Mouse (Mus musculus) frontal cortex, postnatal 36 days (tissue): ENCODE results near the gene Mrps5.

Experiments used
- DNase-seq, 2 experiments: peaks; one replicate each; pipeline ENCODE4 v3.0.0; 2022; ENCODE audit warnings: low spot score in 2 of 2

Mrps5 gene

GRCm38 (mm10) chr2:127619311-127619710, 32.3 kb downstream of the Mrps5 start:
- no peak for DNase-seq

GRCm38 (mm10) chr2:127622065-127622464, 35.0 kb downstream of the Mrps5 start:
- DNase-seq, result no peak

DNA sequence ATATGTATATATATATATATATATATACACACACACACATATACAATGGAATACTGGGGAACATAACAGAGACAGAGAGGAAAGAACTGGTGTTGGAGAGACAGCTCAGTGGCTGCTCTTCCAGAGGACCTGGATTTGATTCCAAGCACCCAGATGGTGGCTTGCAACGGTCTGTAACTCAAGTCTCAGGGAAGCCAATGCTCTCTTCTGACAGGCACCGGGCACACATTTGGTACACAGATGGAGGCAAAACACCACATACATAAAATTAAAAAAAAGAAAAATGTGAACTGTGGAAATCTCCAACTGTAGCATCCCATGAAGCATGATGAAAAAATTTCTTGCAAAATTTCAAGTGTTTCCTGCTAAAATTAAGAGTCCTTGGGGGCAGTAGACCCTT, 37.8 kb downstream of the Mrps5 start:
- no peak for DNase-seq

DNA sequence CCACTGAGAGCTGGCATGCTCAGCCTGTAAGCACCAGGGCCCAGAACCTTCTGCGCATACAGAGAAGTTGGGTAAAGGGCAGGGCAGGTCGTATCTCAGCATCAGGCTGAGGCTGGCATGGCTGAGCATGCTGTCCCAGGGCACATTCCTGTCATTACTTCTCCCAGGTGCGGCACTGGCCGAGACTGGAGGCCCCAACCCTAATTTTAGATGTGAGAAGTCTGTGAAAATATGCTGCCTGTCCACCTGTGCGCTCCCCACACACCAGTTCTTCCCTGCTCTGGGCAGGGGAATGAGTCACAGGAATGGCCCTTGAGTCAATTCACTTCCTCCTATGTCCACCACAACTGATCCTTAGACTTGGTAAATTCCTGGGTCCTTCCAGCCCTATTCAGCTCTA, 38.6 kb downstream of the Mrps5 start:
- no peak for DNase-seq

- DNase-seq, result peak; percentile 4 to 12
Observed at GRCm38 (mm10) chr2:127627354-127627753, 40.3 kb downstream of the Mrps5 start.

DNA sequence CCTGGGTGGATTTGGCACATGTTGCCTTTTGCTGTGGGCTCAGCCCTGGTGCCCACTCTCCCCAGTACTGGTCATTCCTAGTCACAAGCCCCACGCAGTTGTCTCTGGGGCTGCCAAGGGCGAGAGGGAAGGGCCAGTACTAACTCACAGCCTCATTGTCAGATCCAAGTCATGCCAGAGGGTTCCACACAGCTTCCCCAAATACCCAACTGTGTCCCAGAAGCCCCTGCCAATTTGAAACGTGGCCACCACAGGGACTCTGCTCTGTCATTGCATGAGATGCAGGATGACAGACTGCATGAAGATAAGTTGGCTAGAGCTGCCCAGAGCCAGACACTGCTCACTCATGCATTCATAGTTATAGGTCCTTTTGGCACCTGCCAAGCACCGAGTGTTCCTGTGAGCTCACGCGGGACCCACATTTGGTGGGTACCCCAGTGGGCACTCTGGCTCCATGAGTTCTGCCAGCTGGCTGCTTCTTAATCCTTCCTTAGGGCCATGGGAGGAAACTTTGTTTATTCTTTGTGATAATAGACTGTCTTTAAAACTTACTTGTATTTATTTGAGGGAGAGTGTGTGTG, 41.1 kb downstream of the Mrps5 start:
- DNase-seq, result no peak

- no peak for DNase-seq
Observed at GRCm38 (mm10) chr2:127632601-127633000, 45.6 kb downstream of the Mrps5 start.

GRCm38 (mm10) chr2:127635581-127635980, 48.6 kb downstream of the Mrps5 start:
- DNase-seq, result no peak

DNA sequence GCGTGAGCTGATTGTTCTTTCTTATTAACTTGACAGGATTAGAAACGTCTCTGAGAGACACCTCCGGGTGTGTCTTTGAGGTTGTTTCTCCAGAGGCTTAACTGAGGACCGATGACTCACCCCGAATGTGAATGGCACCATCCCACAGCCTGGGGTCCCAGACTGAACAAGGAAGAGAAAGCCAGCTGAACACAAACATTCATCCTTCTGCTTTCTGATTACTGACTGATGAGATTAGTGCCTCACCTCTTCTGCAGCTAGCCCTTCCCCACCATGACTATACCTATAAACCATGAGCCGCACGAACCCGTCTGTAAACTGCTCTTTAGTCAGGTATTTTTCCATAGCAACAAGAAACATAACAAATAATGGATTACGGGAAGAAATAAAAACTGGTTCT, 52.0 kb downstream of the Mrps5 start:
- DNase-seq, result no peak

DNA sequence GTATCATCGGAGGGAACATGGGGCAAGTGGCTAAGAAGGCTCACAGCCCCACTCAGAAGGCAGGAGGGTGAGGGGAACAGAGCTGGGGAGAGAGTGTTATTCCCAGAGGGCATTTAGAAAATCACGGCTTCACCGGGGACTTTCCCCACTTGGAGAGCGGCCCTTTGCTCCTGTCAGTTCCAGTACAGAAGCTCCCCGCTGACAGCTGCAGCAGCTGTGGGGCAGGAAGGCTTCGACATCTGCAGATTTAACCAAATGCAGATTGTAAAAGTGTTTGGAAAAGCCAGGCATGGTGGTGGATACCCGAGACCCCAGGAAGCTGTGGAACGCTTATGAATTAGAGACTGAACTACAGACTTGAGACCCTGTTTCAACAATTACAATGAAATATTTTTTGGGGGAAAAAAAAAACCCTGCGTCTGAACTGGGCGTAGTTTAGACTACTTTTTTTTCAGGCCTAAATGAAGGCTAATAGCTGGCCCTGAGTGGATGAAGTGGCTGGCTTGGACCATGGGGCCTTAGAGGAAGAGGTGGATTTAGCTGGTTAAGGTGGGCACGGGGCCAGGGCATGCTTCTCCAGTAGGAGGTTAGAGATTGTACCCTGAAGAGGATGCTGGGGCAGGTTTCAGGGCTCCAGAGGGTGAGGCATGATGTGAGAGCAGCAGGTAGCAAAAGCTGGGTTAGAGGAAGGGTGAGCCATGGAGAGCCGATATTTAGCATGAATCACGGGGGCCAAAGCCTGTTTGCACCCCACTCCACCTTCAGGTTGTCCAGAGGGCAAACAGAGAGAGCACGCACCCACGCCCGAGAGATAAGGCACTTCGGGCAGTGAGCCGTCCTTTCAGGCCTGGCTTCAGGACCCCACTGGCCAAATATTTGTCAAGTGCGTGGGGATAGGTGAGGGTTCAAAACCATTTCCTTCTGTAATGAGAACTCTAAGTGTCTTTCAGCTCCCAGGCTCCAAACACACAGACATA, 57.0 kb downstream of the Mrps5 start:
- no peak for DNase-seq

- no peak for DNase-seq
Observed at GRCm38 (mm10) chr2:127646875-127647274, 59.9 kb downstream of the Mrps5 start.

- no peak for DNase-seq
Observed at GRCm38 (mm10) chr2:127648145-127648544, 61.1 kb downstream of the Mrps5 start.

GRCm38 (mm10) chr2:127649921-127650320, 62.9 kb downstream of the Mrps5 start:
- no peak for DNase-seq

- DNase-seq, result no peak
Observed at GRCm38 (mm10) chr2:127651601-127652000, 64.6 kb downstream of the Mrps5 start.

GRCm38 (mm10) chr2:127652335-127652734, 65.3 kb downstream of the Mrps5 start:
- no peak for DNase-seq

GRCm38 (mm10) chr2:127652805-127653204, 65.8 kb downstream of the Mrps5 start:
- DNase-seq, result no peak

- DNase-seq, result no peak
Observed at GRCm38 (mm10) chr2:127654786-127655185, 67.8 kb downstream of the Mrps5 start.

DNA sequence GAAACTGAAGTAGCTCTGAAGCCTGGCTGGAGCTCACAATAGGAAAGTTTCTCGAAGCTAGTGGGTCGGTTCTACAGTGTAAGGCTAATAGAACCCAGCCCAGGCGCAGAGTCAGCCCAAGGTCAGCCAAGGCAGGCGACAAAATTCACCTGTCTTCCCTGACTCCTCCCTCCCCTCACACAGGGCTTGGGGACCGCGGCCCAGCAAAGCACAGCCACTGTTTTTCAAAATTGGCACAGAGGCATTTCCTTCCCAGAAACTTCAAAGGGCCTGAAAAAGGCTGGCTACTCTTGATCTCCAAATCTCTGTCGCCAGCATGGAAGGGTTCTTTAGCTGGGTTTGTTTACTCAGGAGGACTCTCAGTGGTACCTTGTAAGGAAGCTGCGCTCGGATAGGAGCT, 68.4 kb downstream of the Mrps5 start:
- DNase-seq, result no peak

DNA sequence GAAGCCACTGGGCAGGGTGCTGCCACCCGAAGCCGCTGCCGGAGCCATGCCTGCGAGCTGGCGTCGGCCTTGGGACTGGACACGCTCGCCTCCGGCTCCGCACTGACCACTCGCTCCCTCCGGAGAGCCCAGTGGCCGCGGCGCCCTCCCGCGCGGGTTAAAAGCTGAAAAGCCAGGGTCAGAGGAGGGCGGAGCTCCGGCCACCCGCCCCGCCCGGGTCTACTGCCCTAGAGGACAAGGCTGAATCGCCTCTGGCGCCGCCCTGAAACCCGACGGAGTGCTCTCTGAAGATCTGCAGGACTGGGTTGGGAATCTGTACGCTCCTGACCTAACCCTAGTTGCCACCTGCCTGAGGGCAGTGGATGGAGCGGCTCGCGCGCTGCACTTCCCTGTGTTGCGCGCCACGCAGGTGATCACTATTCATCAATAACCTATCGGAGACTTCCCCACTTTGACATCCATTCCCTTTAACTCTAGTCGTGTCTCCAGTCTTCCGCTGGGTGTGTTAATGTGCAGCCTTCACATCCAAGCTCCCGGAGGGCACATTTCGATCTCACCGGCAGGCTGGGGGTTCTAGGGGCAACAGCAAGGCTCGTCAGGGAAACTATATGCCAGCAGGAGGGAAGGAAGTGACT, 69.2 kb downstream of the Mrps5 start, which contains the start of gene Mal:
Mal (minus strand) TSS at position 610 of the 635 bp plus-strand sequence.
- peak; percentile 5 to 15 for DNase-seq
